Mouse (Mus musculus) right cerebral cortex, adult 2 months (tissue): ENCODE measurements at regions not wholly inside any gene's neighbourhood (a gene's known extent, or its start where the extent isn't known, plus 50 kb on each side); places are given as distances from the start of the nearest gene placed in this dataset.

Source experiments
- DNase-seq, 2 experiments: peaks; one replicate each; pipeline ENCODE4 v3.0.0; 2021 to 2022; ENCODE audit warnings: low spot score in 2 of 2

DNA sequence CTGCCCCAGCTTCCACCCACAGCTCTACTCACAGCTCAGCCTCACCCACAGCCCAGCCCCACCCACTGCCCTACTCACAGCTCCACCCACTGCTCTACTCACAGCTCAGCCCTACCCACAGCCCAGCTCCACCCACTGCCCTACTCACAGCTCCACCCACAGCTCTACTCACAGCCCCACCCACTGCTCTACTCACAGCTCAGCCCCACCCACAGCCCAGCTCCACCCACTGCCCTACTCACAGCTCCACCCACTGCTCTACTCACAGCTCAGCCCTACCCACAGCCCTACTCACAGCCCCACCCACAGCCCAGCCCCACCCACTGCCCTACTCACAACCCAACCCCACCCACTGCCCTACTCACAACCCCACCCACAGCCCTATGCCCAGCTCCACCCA lies 56.5 kb upstream of the Phox2b start:
- DNase-seq, result no peak

GRCm38 (mm10) chr5:67156911-67157310 lies 57.8 kb upstream of the Phox2b start:
- no peak for DNase-seq

- no peak for DNase-seq
Observed at GRCm38 (mm10) chr5:67176827-67177226, 77.7 kb upstream of the Phox2b start.

DNA sequence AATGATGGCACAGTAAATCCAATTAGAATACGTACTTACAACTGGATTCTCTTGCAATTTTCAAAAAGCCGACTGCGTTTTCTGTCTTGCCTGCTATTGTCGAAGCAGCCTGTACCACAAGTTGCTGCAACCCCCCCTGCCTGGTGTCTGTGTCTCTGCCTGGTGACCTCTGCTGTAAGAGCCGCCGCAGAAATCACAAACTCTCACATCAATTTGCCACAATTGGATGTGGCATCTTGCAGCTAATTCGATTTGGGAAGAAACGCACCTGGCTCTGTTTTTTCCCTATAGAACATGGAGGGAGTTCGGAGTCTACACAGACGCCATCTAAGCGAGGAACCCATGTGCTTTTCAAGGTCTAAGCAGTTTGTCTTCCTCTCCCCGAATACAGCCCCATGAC lies 80.1 kb upstream of the Phox2b start:
- DNase-seq, result no peak

DNA sequence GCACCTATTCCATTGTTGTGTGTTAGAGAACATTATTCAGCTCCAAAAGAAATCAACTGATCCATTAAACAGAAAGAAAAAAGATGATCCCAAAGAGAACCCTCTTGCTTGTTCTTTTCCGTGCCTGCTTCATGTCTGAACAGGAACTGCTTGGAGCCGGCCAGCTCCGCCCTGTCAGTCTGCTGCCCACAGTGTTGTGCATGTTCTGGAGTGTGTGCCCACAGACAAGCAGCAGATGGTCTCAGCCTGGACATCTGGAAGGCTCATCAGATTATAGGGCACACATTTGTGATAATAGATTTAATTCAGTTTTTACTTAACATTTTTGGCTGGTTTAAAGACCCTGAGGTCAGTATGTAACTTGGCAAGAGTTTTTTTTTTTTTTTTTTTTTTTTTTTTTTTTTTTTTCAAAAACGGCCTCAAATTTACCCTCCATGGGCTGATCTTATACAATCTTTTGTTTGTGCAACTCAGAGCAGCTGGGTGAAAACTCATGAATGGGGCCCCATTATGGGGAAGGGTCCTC lies 70.9 kb upstream of the Tmem33 start:
- DNase-seq, result peak; percentile 9 to 19

DNA sequence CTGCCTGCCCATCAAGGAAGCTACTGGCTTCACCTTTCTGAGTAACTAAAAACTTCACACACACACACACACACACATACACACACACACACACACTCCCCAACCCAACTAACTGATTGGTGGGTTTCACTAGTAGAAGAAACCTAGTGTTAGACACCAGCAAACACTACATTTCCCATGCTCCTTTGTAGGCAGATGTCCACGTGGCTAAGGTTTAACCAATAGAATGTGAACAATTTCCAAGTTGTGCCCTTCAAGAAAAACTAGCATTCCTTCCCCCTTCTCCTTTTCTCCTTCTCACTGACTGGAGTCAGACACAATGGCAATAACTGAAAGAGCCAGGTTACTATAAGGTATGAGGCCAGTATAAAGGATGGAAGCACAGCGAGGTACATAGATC lies 66.3 kb upstream of the Tmem33 start:
- DNase-seq, result no peak

DNA sequence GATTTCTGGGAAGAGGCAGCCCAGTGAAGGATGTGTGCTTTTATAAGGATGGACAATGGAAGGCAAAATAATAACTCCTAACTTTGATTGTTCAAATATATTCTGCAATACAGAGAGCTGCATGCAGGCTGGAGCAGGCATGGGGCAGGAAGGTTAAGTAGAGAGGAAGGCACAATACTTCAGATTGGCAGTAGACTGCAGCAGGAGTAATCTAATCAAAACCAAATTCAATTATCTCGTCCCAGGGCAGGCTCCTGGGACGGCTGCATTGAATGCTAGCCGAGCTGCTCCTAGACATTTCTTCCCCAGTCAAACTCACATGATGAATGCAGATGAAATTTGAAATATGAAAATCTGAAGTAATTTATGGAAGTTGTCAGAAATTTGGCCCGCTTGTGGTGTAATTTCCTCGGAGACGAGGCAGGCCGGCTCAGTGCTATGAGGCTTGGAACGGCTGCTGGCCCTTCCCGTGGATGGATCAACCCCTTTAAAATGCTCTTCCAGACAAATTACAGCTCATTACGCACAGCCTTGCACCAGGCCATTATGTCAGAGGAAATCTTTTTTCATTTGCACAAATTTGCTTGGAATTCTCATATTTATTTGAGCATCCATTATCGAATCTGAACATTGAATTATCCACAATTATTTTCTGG lies 55.2 kb upstream of the Tmem33 start:
- no peak for DNase-seq
